Mouse (Mus musculus): ENCODE measurements around the gene Drg2. TPM values are rescaled to one million over a fixed set of nuclear protein-coding genes. Genes with fewer than 3 reads are reported as not detected.

Drg2 gene
- polyA plus RNA-seq, 1 experiment from 2014 or later: 100 TPM

GRCm38 (mm10) chr11:60486267-60486666 lies 31.9 kb downstream of the Drg2 start:
- H3K9me3 ChIP-seq (ENCODE audit: control insufficient read depth, low read length): no peaks in the 10 kb centered on the region
- H3K4me3 ChIP-seq (ENCODE audit: low read length): no peak overlapping the region
- no peaks in the 10 kb centered on the region for H3K4me1 ChIP-seq (ENCODE audit: control insufficient read depth, insufficient read depth, low read depth, low read length)
- no peak for ATAC-seq
- H3K4me2 ChIP-seq (ENCODE audit: low read length): no peak overlapping the region
- H3K36me3 ChIP-seq (ENCODE audit: control insufficient read depth, insufficient read depth, low read length): no peaks in the 10 kb centered on the region
- H3K27me3 ChIP-seq (replicated peaks; ENCODE audit: control insufficient read depth, insufficient read depth, low read length): no peaks in the 10 kb centered on the region
- 70% methylated on average over 3 of the region's 3 CpGs for WGBS
- no peak overlapping the region for H3K9ac ChIP-seq (ENCODE audit: low read depth, low read length)
- H3K27ac ChIP-seq (ENCODE audit: low read depth, low read length): no peak overlapping the region

- Histone ChIP-seq H3K4me1 (ENCODE audit: control insufficient read depth, insufficient read depth, low read depth, low read length) (no peaks in the 10 kb centered on the region), H3K9me3 (ENCODE audit: control insufficient read depth, low read length) (no peaks in the 10 kb centered on the region), H3K36me3 (ENCODE audit: control insufficient read depth, insufficient read depth, low read length) (no peaks in the 10 kb centered on the region), H3K27ac (ENCODE audit: low read depth, low read length) (no peak overlapping the region), H3K9ac (ENCODE audit: low read depth, low read length) (no peak overlapping the region), H3K4me2 (ENCODE audit: low read length) (no peak overlapping the region), H3K27me3 (replicated peaks; ENCODE audit: control insufficient read depth, insufficient read depth, low read length) (no peaks in the 10 kb centered on the region), H3K4me3 (ENCODE audit: low read length) (no peak overlapping the region)
- no peak for ATAC-seq
- WGBS: 90% methylated on average over 5 of the region's 5 CpGs
Observed at GRCm38 (mm10) chr11:60492726-60493125, 38.3 kb downstream of the Drg2 start.

DNA sequence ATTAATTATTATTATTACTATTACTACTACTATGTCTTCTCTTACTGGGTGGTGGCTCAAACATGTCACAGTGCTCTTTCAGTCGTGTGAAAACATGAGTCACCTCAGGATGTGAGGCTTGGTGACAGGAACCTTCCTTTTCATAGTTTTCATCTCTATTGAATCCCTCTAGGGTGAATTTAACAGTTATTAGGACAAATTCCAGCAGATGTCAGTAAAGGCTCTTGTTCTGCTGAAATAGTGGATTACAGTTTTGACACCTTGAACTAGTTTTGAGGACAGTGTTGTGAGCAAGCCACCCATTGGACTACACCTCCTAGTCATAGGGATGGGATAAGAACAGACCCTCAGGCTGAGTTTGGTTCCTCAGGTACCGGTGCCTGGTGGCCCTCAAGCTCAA lies 41.3 kb downstream of the Drg2 start:
- H3K4me3 ChIP-seq (ENCODE audit: low read length): no peak overlapping the region
- no peak overlapping the region for H3K27ac ChIP-seq (ENCODE audit: low read depth, low read length)
- no peaks in the 10 kb centered on the region for H3K27me3 ChIP-seq (replicated peaks; ENCODE audit: control insufficient read depth, insufficient read depth, low read length)
- no peaks in the 10 kb centered on the region for H3K36me3 ChIP-seq (ENCODE audit: control insufficient read depth, insufficient read depth, low read length)
- WGBS: 76% methylated on average over 2 of the region's 2 CpGs
- no peak for ATAC-seq
- H3K4me1 ChIP-seq (ENCODE audit: control insufficient read depth, insufficient read depth, low read depth, low read length): no peaks in the 10 kb centered on the region
- H3K9ac ChIP-seq (ENCODE audit: low read depth, low read length): no peak overlapping the region
- no peak overlapping the region for H3K4me2 ChIP-seq (ENCODE audit: low read length)
- H3K9me3 ChIP-seq (ENCODE audit: control insufficient read depth, low read length): no peaks in the 10 kb centered on the region

- Histone ChIP-seq H3K36me3 (ENCODE audit: control insufficient read depth, insufficient read depth, low read length) (no peaks in the 10 kb centered on the region), H3K27me3 (replicated peaks; ENCODE audit: control insufficient read depth, insufficient read depth, low read length) (peaks cover 10% of the 10 kb centered on the region), H3K9ac (ENCODE audit: low read depth, low read length) (no peak overlapping the region), H3K9me3 (ENCODE audit: control insufficient read depth, low read length) (no peaks in the 10 kb centered on the region), H3K4me1 (ENCODE audit: control insufficient read depth, insufficient read depth, low read depth, low read length) (peaks cover 7% of the 10 kb centered on the region; the same call in 1 of the 2 replicates), H3K4me2 (ENCODE audit: low read length) (no peak overlapping the region), H3K4me3 (ENCODE audit: low read length) (no peak overlapping the region), H3K27ac (ENCODE audit: low read depth, low read length) (no peak overlapping the region)
- no peak for ATAC-seq
- 76% methylated on average over 13 of the region's 13 CpGs for WGBS
Observed at GRCm38 (mm10) chr11:60507281-60507680, 52.9 kb downstream of the Drg2 start.

DNA sequence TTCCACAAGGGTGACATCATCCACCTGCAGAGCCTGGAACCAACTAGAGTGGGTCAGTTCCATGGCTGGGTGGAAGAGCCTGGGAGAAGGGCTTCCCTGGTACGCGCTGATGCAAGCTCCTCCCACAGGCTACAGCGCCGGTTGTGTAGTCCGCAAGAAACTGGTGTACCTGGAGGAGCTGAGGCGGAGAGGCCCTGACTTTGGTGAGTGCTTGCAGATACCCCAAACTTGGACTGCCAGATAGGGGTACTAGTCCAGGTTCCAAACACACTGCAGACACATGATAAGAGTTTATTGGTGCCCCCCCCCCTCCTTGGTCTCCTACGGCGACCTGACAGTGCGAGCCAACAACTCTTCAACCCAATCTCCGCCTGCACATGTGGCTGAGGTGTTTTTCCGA lies 54.6 kb downstream of the Drg2 start:
- H3K9ac ChIP-seq (ENCODE audit: low read depth, low read length): no peak overlapping the region
- no peak overlapping the region for H3K27ac ChIP-seq (ENCODE audit: low read depth, low read length)
- peaks cover 10% of the 10 kb centered on the region for H3K27me3 ChIP-seq (replicated peaks; ENCODE audit: control insufficient read depth, insufficient read depth, low read length)
- peaks cover 7% of the 10 kb centered on the region; the same call in 1 of the 2 replicates for H3K4me1 ChIP-seq (ENCODE audit: control insufficient read depth, insufficient read depth, low read depth, low read length)
- H3K9me3 ChIP-seq (ENCODE audit: control insufficient read depth, low read length): no peaks in the 10 kb centered on the region
- H3K4me2 ChIP-seq (ENCODE audit: low read length): peak overlapping the region; percentile 74
- peak overlapping the region; percentile 43 for H3K4me3 ChIP-seq (ENCODE audit: low read length)
- 5% methylated on average over 11 of the region's 11 CpGs for WGBS
- no peaks in the 10 kb centered on the region for H3K36me3 ChIP-seq (ENCODE audit: control insufficient read depth, insufficient read depth, low read length)
- ATAC-seq: no peak

GRCm38 (mm10) chr11:60509500-60509899 lies 55.1 kb downstream of the Drg2 start:
- Histone ChIP-seq H3K36me3 (ENCODE audit: control insufficient read depth, insufficient read depth, low read length) (no peaks in the 10 kb centered on the region), H3K27me3 (replicated peaks; ENCODE audit: control insufficient read depth, insufficient read depth, low read length) (peaks cover 10% of the 10 kb centered on the region), H3K27ac (ENCODE audit: low read depth, low read length) (no peak overlapping the region), H3K9me3 (ENCODE audit: control insufficient read depth, low read length) (no peaks in the 10 kb centered on the region), H3K4me1 (ENCODE audit: control insufficient read depth, insufficient read depth, low read depth, low read length) (peaks cover 7% of the 10 kb centered on the region; the same call in 1 of the 2 replicates), H3K9ac (ENCODE audit: low read depth, low read length) (peak overlapping the region; percentile 64), H3K4me3 (ENCODE audit: low read length) (peak overlapping the region; percentile 43), H3K4me2 (ENCODE audit: low read length) (peak overlapping the region; percentile 74)
- WGBS: under 1% methylated on average over 25 of the region's 25 CpGs
- no peak for ATAC-seq

- Histone ChIP-seq H3K27ac (ENCODE audit: low read depth, low read length) (no peak overlapping the region), H3K4me3 (ENCODE audit: low read length) (no peak overlapping the region), H3K4me1 (ENCODE audit: control insufficient read depth, insufficient read depth, low read depth, low read length) (peaks cover 7% of the 10 kb centered on the region; the same call in 1 of the 2 replicates), H3K36me3 (ENCODE audit: control insufficient read depth, insufficient read depth, low read length) (no peaks in the 10 kb centered on the region), H3K9me3 (ENCODE audit: control insufficient read depth, low read length) (no peaks in the 10 kb centered on the region), H3K9ac (ENCODE audit: low read depth, low read length) (no peak overlapping the region), H3K4me2 (ENCODE audit: low read length) (no peak overlapping the region), H3K27me3 (replicated peaks; ENCODE audit: control insufficient read depth, insufficient read depth, low read length) (peaks cover 10% of the 10 kb centered on the region)
- no peak for ATAC-seq
- 82% methylated on average over 1 of the region's 1 CpGs for WGBS
Observed at GRCm38 (mm10) chr11:60511893-60512292, 57.5 kb downstream of the Drg2 start.

DNA sequence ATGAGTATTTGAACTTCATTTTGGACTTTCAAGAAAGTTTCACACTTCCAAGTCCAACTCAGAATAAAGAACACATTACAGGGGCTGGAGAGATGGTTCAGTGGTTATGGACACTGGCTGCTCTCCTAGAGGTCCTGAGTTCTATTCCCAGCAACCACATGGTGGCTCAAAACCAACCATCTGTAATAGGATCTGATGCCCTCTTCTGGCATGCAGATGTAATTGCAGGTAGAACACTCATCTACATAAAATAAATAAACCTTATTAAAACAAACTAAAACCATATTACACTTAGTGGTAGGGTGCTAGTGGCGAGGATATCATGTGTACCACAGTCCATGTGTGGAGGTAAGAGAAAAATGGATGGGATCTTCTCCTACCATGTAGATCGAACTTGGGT lies 58.1 kb downstream of the Drg2 start:
- H3K4me1 ChIP-seq (ENCODE audit: control insufficient read depth, insufficient read depth, low read depth, low read length): peaks cover 7% of the 10 kb centered on the region; the same call in 1 of the 2 replicates
- peaks cover 10% of the 10 kb centered on the region for H3K27me3 ChIP-seq (replicated peaks; ENCODE audit: control insufficient read depth, insufficient read depth, low read length)
- no peaks in the 10 kb centered on the region for H3K36me3 ChIP-seq (ENCODE audit: control insufficient read depth, insufficient read depth, low read length)
- ATAC-seq: no peak
- WGBS: 83% methylated on average over 2 of the region's 2 CpGs
- H3K4me2 ChIP-seq (ENCODE audit: low read length): no peak overlapping the region
- H3K9ac ChIP-seq (ENCODE audit: low read depth, low read length): no peak overlapping the region
- H3K4me3 ChIP-seq (ENCODE audit: low read length): no peak overlapping the region
- no peak overlapping the region for H3K27ac ChIP-seq (ENCODE audit: low read depth, low read length)
- no peaks in the 10 kb centered on the region for H3K9me3 ChIP-seq (ENCODE audit: control insufficient read depth, low read length)

- peaks cover 5% of the 10 kb centered on the region; the same call in 1 of the 2 replicates for H3K27me3 ChIP-seq (replicated peaks; ENCODE audit: control insufficient read depth, insufficient read depth, low read length)
- no peak overlapping the region for H3K4me3 ChIP-seq (ENCODE audit: low read length)
- H3K4me1 ChIP-seq (ENCODE audit: control insufficient read depth, insufficient read depth, low read depth, low read length): no peaks in the 10 kb centered on the region
- H3K4me2 ChIP-seq (ENCODE audit: low read length): no peak overlapping the region
- no peaks in the 10 kb centered on the region for H3K36me3 ChIP-seq (ENCODE audit: control insufficient read depth, insufficient read depth, low read length)
- ATAC-seq: no peak
- H3K27ac ChIP-seq (ENCODE audit: low read depth, low read length): no peak overlapping the region
- 80% methylated on average over 2 of the region's 2 CpGs for whole genome bisulfite sequencing
- no peaks in the 10 kb centered on the region for H3K9me3 ChIP-seq (ENCODE audit: control insufficient read depth, low read length)
- H3K9ac ChIP-seq (ENCODE audit: low read depth, low read length): no peak overlapping the region
Observed at GRCm38 (mm10) chr11:60514941-60515340, 60.5 kb downstream of the Drg2 start.

DNA sequence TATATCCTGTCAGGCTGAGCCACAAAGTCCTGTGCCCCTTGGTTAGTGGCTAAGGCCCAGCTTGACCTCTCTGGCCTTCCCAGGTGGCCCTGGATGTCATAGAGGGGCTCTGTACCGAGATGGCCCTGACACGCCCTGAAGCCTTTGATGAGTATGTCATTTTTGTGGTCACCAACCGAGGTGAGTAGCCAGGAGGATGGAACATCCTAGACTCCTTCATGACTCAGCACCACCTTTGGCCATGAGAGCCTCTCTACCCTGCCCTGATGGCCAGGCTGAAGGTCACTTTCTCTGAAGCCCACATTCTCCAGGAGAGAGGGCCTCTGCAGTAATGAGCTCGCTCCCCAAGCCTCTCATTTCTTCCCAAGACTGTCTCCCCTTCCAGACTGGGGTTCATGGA lies 63.9 kb downstream of the Drg2 start:
- ATAC-seq: no peak
- Histone ChIP-seq H3K9me3 (ENCODE audit: control insufficient read depth, low read length) (no peaks in the 10 kb centered on the region), H3K9ac (ENCODE audit: low read depth, low read length) (no peak overlapping the region), H3K27me3 (replicated peaks; ENCODE audit: control insufficient read depth, insufficient read depth, low read length) (no peaks in the 10 kb centered on the region), H3K27ac (ENCODE audit: low read depth, low read length) (no peak overlapping the region), H3K4me1 (ENCODE audit: control insufficient read depth, insufficient read depth, low read depth, low read length) (no peaks in the 10 kb centered on the region), H3K36me3 (ENCODE audit: control insufficient read depth, insufficient read depth, low read length) (no peaks in the 10 kb centered on the region), H3K4me2 (ENCODE audit: low read length) (no peak overlapping the region), H3K4me3 (ENCODE audit: low read length) (no peak overlapping the region)
- 80% methylated on average over 4 of the region's 4 CpGs for WGBS
